Mouse (Mus musculus): Measurements from ENCODE around the gene Slc9a8.

Gene Slc9a8

GRCm38 (mm10) chr2:167449331-167450275 lies 28.1 kb downstream of the Slc9a8 start:
- DNase-seq (ENCODE audit: low spot score in 2 of 2) = no peak

GRCm38 (mm10) chr2:167450647-167451046 lies 29.1 kb downstream of the Slc9a8 start:
- DNase-seq (ENCODE audit: low spot score in 2 of 2) = no peak

GRCm38 (mm10) chr2:167453814-167454213 lies 32.3 kb downstream of the Slc9a8 start:
- DNase-seq (ENCODE audit: low spot score in 2 of 2) = no peak

- no peak for DNase-seq (ENCODE audit: low spot score in 2 of 2)
These were observed 35.0 kb downstream of the Slc9a8 start for GRCm38 (mm10) chr2:167456361-167457020.

GRCm38 (mm10) chr2:167457213-167457612 lies 35.7 kb downstream of the Slc9a8 start:
- DNase-seq (ENCODE audit: low spot score in 2 of 2) = no peak

- DNase-seq (ENCODE audit: low spot score in 2 of 2) = no peak
These were observed 37.0 kb downstream of the Slc9a8 start for GRCm38 (mm10) chr2:167458548-167458947.

GRCm38 (mm10) chr2:167459071-167459865 lies 37.8 kb downstream of the Slc9a8 start:
- no peak for DNase-seq (ENCODE audit: low spot score in 2 of 2)

- no peak for DNase-seq (ENCODE audit: low spot score in 2 of 2)
These were observed 41.4 kb downstream of the Slc9a8 start for GRCm38 (mm10) chr2:167462954-167463353.

GRCm38 (mm10) chr2:167463802-167464201 lies 42.3 kb downstream of the Slc9a8 start:
- DNase-seq (ENCODE audit: low spot score in 2 of 2) = no peak

- DNase-seq (ENCODE audit: low spot score in 2 of 2) = no peak
These were observed 44.4 kb downstream of the Slc9a8 start for GRCm38 (mm10) chr2:167465951-167466350.

- DNase-seq (ENCODE audit: low spot score in 2 of 2) = no peak
These were observed 45.7 kb downstream of the Slc9a8 start for GRCm38 (mm10) chr2:167467214-167467613.

GRCm38 (mm10) chr2:167468444-167468843 lies 46.9 kb downstream of the Slc9a8 start:
- no peak for DNase-seq (ENCODE audit: low spot score in 2 of 2)

- DNase-seq (ENCODE audit: low spot score in 2 of 2) = no peak
These were observed 49.1 kb downstream of the Slc9a8 start for GRCm38 (mm10) chr2:167470611-167471010.

GRCm38 (mm10) chr2:167471585-167471984 lies 50.1 kb downstream of the Slc9a8 start:
- DNase-seq (ENCODE audit: low spot score in 2 of 2) = no peak

GRCm38 (mm10) chr2:167474218-167474617 lies 52.7 kb downstream of the Slc9a8 start:
- no peak for DNase-seq (ENCODE audit: low spot score in 2 of 2)

- DNase-seq (ENCODE audit: low spot score in 2 of 2) = no peak
These were observed 54.1 kb downstream of the Slc9a8 start for GRCm38 (mm10) chr2:167475596-167475995.

- no peak for DNase-seq (ENCODE audit: low spot score in 2 of 2)
These were observed 54.7 kb downstream of the Slc9a8 start for GRCm38 (mm10) chr2:167476200-167476688.

GRCm38 (mm10) chr2:167476762-167477161 lies 55.2 kb downstream of the Slc9a8 start:
- DNase-seq (ENCODE audit: low spot score in 2 of 2) = no peak

GRCm38 (mm10) chr2:167478128-167478527 lies 56.6 kb downstream of the Slc9a8 start:
- DNase-seq (ENCODE audit: low spot score in 2 of 2) = no peak

- no peak for DNase-seq (ENCODE audit: low spot score in 2 of 2)
These were observed 58.0 kb downstream of the Slc9a8 start for GRCm38 (mm10) chr2:167479501-167479900.

GRCm38 (mm10) chr2:167482681-167483080 lies 61.2 kb downstream of the Slc9a8 start:
- DNase-seq (ENCODE audit: low spot score in 2 of 2) = no peak

Data from frontal cortex, postnatal 25 days (tissue).